Mouse (Mus musculus): ENCODE results near the gene Tmem117. TPM values are rescaled to one million over a fixed set of nuclear protein-coding genes. Genes with fewer than 3 reads are reported as not detected.

Gene Tmem117
- polyA plus RNA-seq, 1 experiment from 2014 or later: 12.3 TPM

- Histone ChIP-seq H3K9me3 (no peaks in the 10 kb centered on the region), H3K9ac (no peak overlapping the region), H3K36me3 (replicated peaks) (no peaks in the 10 kb centered on the region), H3K4me1 (no peaks in the 10 kb centered on the region), H3K4me3 (no peak overlapping the region), H3K4me2 (no peak overlapping the region), H3K27me3 (replicated peaks) (no peaks in the 10 kb centered on the region), H3K27ac (no peak overlapping the region)
- ATAC-seq (replicated peaks): no peak
- WGBS: 21% methylated on average over 3 of the region's 3 CpGs
Measured at GRCm38 (mm10) chr15:94933480-94933879, 304.4 kb downstream of the Tmem117 start.

- Histone ChIP-seq H3K27ac (no peak overlapping the region), H3K4me1 (no peaks in the 10 kb centered on the region), H3K4me2 (no peak overlapping the region), H3K9me3 (no peaks in the 10 kb centered on the region), H3K9ac (no peak overlapping the region), H3K4me3 (no peak overlapping the region), H3K27me3 (replicated peaks) (no peaks in the 10 kb centered on the region), H3K36me3 (replicated peaks) (no peaks in the 10 kb centered on the region)
- no peak for ATAC-seq (replicated peaks)
- WGBS: 86% methylated on average over 3 of the region's 3 CpGs
Measured at GRCm38 (mm10) chr15:94941954-94942353, 312.9 kb downstream of the Tmem117 start.

GRCm38 (mm10) chr15:94942465-94942864, 313.4 kb downstream of the Tmem117 start:
- Histone ChIP-seq H3K27me3 (replicated peaks) (no peaks in the 10 kb centered on the region), H3K4me1 (no peaks in the 10 kb centered on the region), H3K9me3 (no peaks in the 10 kb centered on the region)

GRCm38 (mm10) chr15:94943891-94944290, 314.9 kb downstream of the Tmem117 start:
- Histone ChIP-seq H3K9ac (no peak overlapping the region), H3K9me3 (no peaks in the 10 kb centered on the region), H3K4me2 (no peak overlapping the region), H3K4me3 (no peak overlapping the region), H3K36me3 (replicated peaks) (no peaks in the 10 kb centered on the region), H3K27me3 (replicated peaks) (no peaks in the 10 kb centered on the region), H3K27ac (no peak overlapping the region), H3K4me1 (no peaks in the 10 kb centered on the region)
- no peak for ATAC-seq (replicated peaks)
- WGBS: 57% methylated on average over 5 of the region's 5 CpGs

More at GRCm38 (mm10) chr15:94942465-94942864, 313.4 kb downstream of the Tmem117 start:
- H3K9ac ChIP-seq: no peak overlapping the region
- no peaks in the 10 kb centered on the region for H3K36me3 ChIP-seq (replicated peaks)
- no peak overlapping the region for H3K27ac ChIP-seq
- H3K4me3 ChIP-seq: no peak overlapping the region
- no peak overlapping the region for H3K4me2 ChIP-seq
- WGBS: 23% methylated on average over 1 of the region's 1 CpGs
- no peak for ATAC-seq (replicated peaks)

- no peak overlapping the region for H3K4me3 ChIP-seq
- H3K9me3 ChIP-seq: no peaks in the 10 kb centered on the region
- WGBS: 87% methylated on average over 7 of the region's 7 CpGs
- no peak overlapping the region for H3K27ac ChIP-seq
- H3K4me2 ChIP-seq: no peak overlapping the region
- no peaks in the 10 kb centered on the region for H3K4me1 ChIP-seq
- H3K36me3 ChIP-seq (replicated peaks): no peaks in the 10 kb centered on the region
- no peak overlapping the region for H3K9ac ChIP-seq
- H3K27me3 ChIP-seq (replicated peaks): no peaks in the 10 kb centered on the region
- no peak for ATAC-seq (replicated peaks)
Measured at GRCm38 (mm10) chr15:94951382-94952048, 322.5 kb downstream of the Tmem117 start.

- ATAC-seq (replicated peaks): no peak
- H3K27me3 ChIP-seq (replicated peaks): no peaks in the 10 kb centered on the region
- H3K4me1 ChIP-seq: no peaks in the 10 kb centered on the region; the same call in 1 of the 2 replicates
- no peak overlapping the region for H3K9ac ChIP-seq
- no peaks in the 10 kb centered on the region for H3K9me3 ChIP-seq
- no peaks in the 10 kb centered on the region for H3K36me3 ChIP-seq (replicated peaks)
- H3K27ac ChIP-seq: no peak overlapping the region
- no peak overlapping the region for H3K4me3 ChIP-seq
- H3K4me2 ChIP-seq: no peak overlapping the region
- 71% methylated on average over 3 of the region's 3 CpGs for WGBS
Measured at GRCm38 (mm10) chr15:94956697-94957096, 327.7 kb downstream of the Tmem117 start.

GRCm38 (mm10) chr15:94957202-94957601, 328.2 kb downstream of the Tmem117 start:
- ATAC-seq (replicated peaks): no peak

GRCm38 (mm10) chr15:94967004-94967403, 338.0 kb downstream of the Tmem117 start:
- H3K27ac ChIP-seq: no peak overlapping the region
- no peaks in the 10 kb centered on the region for H3K27me3 ChIP-seq (replicated peaks)
- WGBS: 82% methylated on average over 6 of the region's 6 CpGs
- no peak overlapping the region for H3K4me2 ChIP-seq
- H3K9me3 ChIP-seq: no peaks in the 10 kb centered on the region
- no peak overlapping the region for H3K4me3 ChIP-seq
- H3K4me1 ChIP-seq: no peaks in the 10 kb centered on the region
- no peaks in the 10 kb centered on the region for H3K36me3 ChIP-seq (replicated peaks)
- ATAC-seq (replicated peaks): no peak
- no peak overlapping the region for H3K9ac ChIP-seq

More at GRCm38 (mm10) chr15:94957202-94957601, 328.2 kb downstream of the Tmem117 start:
- 61% methylated on average over 4 of the region's 4 CpGs for WGBS
- Histone ChIP-seq H3K27ac (no peak overlapping the region), H3K9me3 (no peaks in the 10 kb centered on the region), H3K4me3 (no peak overlapping the region), H3K4me1 (no peaks in the 10 kb centered on the region; the same call in 1 of the 2 replicates), H3K4me2 (no peak overlapping the region), H3K36me3 (replicated peaks) (no peaks in the 10 kb centered on the region), H3K9ac (no peak overlapping the region), H3K27me3 (replicated peaks) (no peaks in the 10 kb centered on the region)

- no peak for ATAC-seq (replicated peaks)
- Histone ChIP-seq H3K9me3 (no peaks in the 10 kb centered on the region), H3K4me1 (no peaks in the 10 kb centered on the region), H3K36me3 (replicated peaks) (no peaks in the 10 kb centered on the region), H3K27ac (no peak overlapping the region), H3K27me3 (replicated peaks) (no peaks in the 10 kb centered on the region), H3K9ac (no peak overlapping the region), H3K4me2 (no peak overlapping the region), H3K4me3 (no peak overlapping the region)
- 63% methylated on average over 13 of the region's 13 CpGs for WGBS
Measured at GRCm38 (mm10) chr15:94968403-94969180, 339.6 kb downstream of the Tmem117 start.

GRCm38 (mm10) chr15:94981798-94982197, 352.8 kb downstream of the Tmem117 start:
- Histone ChIP-seq H3K4me3 (no peak overlapping the region), H3K27me3 (replicated peaks) (no peaks in the 10 kb centered on the region), H3K4me2 (no peak overlapping the region), H3K9me3 (no peaks in the 10 kb centered on the region), H3K27ac (no peak overlapping the region), H3K9ac (no peak overlapping the region), H3K36me3 (replicated peaks) (no peaks in the 10 kb centered on the region), H3K4me1 (no peaks in the 10 kb centered on the region)
- ATAC-seq (replicated peaks): no peak
- WGBS: 87% methylated on average over 4 of the region's 4 CpGs

- Histone ChIP-seq H3K9ac (no peak overlapping the region), H3K4me1 (no peaks in the 10 kb centered on the region), H3K9me3 (no peaks in the 10 kb centered on the region), H3K4me3 (no peak overlapping the region), H3K4me2 (no peak overlapping the region), H3K36me3 (replicated peaks) (no peaks in the 10 kb centered on the region), H3K27ac (no peak overlapping the region), H3K27me3 (replicated peaks) (no peaks in the 10 kb centered on the region)
- WGBS: 81% methylated on average over 9 of the region's 9 CpGs
- ATAC-seq (replicated peaks): no peak
Measured at GRCm38 (mm10) chr15:94995352-94995751, 366.3 kb downstream of the Tmem117 start.

GRCm38 (mm10) chr15:95005121-95005824, 376.2 kb downstream of the Tmem117 start:
- Histone ChIP-seq H3K4me2 (no peak overlapping the region), H3K9ac (no peak overlapping the region), H3K27me3 (replicated peaks) (no peaks in the 10 kb centered on the region), H3K4me1 (no peaks in the 10 kb centered on the region), H3K9me3 (no peaks in the 10 kb centered on the region), H3K27ac (no peak overlapping the region), H3K36me3 (replicated peaks) (no peaks in the 10 kb centered on the region), H3K4me3 (no peak overlapping the region)
- ATAC-seq (replicated peaks): no peak
- WGBS: 53% methylated on average over 8 of the region's 8 CpGs
